Mouse (Mus musculus) erythroblast, embryonic 14.5 days (primary cell): Measurements from ENCODE around the gene Med1. TPM values are rescaled to one million over a fixed set of nuclear protein-coding genes. Genes with fewer than 3 reads are reported as not detected.

ENCODE experiments used
- H3K27me3 ChIP-seq: 2 replicates; pipeline ENCODE4 v1.6.1; 2012; ENCODE audit warnings: inconsistent platforms; ENCODE audit not compliant: control insufficient read depth
- H3K36me3 ChIP-seq: 2 replicates; pipeline ENCODE4 v1.6.1; 2012; ENCODE audit warnings: mild to moderate bottlenecking, inconsistent platforms; ENCODE audit not compliant: control insufficient read depth
- H3K4me1 ChIP-seq: 2 replicates; pipeline ENCODE4 v1.6.1; 2012; ENCODE audit warnings: inconsistent platforms; ENCODE audit not compliant: control insufficient read depth
- H3K4me3 ChIP-seq: replicated peaks from 2 replicates; pipeline ENCODE3; 2012; ENCODE audit warnings: moderate library complexity, mild to moderate bottlenecking, inconsistent platforms
- H3K9me3 ChIP-seq: 2 replicates; pipeline ENCODE4 v1.6.1; 2012; ENCODE audit warnings: low read length, inconsistent platforms, mixed read lengths; ENCODE audit not compliant: control insufficient read depth
- GATA1 ChIP-seq: IDR thresholded peaks from 2 replicates; pipeline ENCODE4 v1.6.1; 2012; ENCODE audit warnings: low read length, inconsistent platforms, mixed read lengths
- TAL1 ChIP-seq: IDR thresholded peaks from 3 replicates; pipeline ENCODE4 v1.6.1; 2012; ENCODE audit warnings: low read length, inconsistent platforms, mixed read lengths
- polyA plus RNA-seq: library from polyadenylated mRNA; stranded (reverse); fragments of >175 nt; gene quantifications from 2 replicates; pipeline ENCODE4 v1.2.3, GENCODE M21; 2012

Gene Med1
- polyA plus RNA-seq, 1 experiment, result 1.0 TPM

- no peak for TF ChIP-seq GATA1
- TF ChIP-seq TAL1, result no peak
- Histone ChIP-seq H3K4me1 (no peaks in the 10 kb centered on the region), H3K36me3 (peaks cover 19% of the 10 kb centered on the region), H3K9me3 (no peaks in the 10 kb centered on the region), H3K27me3 (no peaks in the 10 kb centered on the region), H3K4me3 (no peak overlapping the region)
Observed at GRCm38 (mm10) chr11:98123424-98123823, 69.7 kb downstream of the Med1 start.

GRCm38 (mm10) chr11:98114363-98114762 is 78.7 kb downstream of the Med1 start:
- Histone ChIP-seq H3K9me3 (no peaks in the 10 kb centered on the region), H3K4me3 (no peak overlapping the region), H3K4me1 (no peaks in the 10 kb centered on the region), H3K36me3 (peaks cover 48% of the 10 kb centered on the region), H3K27me3 (no peaks in the 10 kb centered on the region)
- TF ChIP-seq GATA1 (no peak), TAL1 (no peak)

DNA sequence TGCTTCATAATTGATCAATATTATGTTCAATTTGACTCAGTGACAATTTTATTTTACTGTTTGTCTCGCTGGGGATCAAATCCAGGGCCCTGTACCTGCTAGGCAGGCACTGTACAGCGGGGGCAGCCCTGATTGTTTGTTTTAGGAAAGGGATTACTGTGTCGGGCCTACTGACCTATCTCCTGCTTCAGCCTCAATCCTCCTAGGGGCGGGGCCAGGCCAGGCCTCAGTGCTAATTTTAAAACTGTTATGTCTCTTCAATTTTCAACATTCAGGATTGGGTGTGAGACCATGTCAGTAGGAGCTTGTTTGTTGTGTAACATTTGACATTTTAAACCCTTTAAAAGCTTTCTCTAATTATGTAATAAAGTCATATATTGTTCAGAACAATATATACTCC is 79.6 kb downstream of the Med1 start:
- Histone ChIP-seq H3K36me3 (peaks cover 52% of the 10 kb centered on the region), H3K9me3 (no peaks in the 10 kb centered on the region), H3K4me1 (no peaks in the 10 kb centered on the region), H3K27me3 (no peaks in the 10 kb centered on the region), H3K4me3 (no peak overlapping the region)
- no peak for TF ChIP-seq TAL1
- TF ChIP-seq GATA1, result no peak

- H3K36me3 ChIP-seq, result peaks cover 71% of the 10 kb centered on the region
Observed at GRCm38 (mm10) chr11:98109706-98110105, 83.4 kb downstream of the Med1 start.

More at GRCm38 (mm10) chr11:98109706-98110105, 83.4 kb downstream of the Med1 start:
- H3K9me3 ChIP-seq, result no peaks in the 10 kb centered on the region
- no peaks in the 10 kb centered on the region for H3K4me1 ChIP-seq
- no peaks in the 10 kb centered on the region for H3K27me3 ChIP-seq
- TF ChIP-seq TAL1 (no peak), GATA1 (no peak)
- no peak overlapping the region for H3K4me3 ChIP-seq

Other genes starting within 250 kb of the Med1 start
- 0.02 TPM in 2 replicates for gene Plxdc1, start 206.8 kb downstream of the Med1 start, polyA plus RNA-seq
- gene Arl5c, start 197.1 kb downstream of the Med1 start, polyA plus RNA-seq, result not detected in 2 replicates
- 0.03 TPM in 1 of 2 replicates, not detected in the other for gene Cacnb1, start 170.3 kb downstream of the Med1 start, polyA plus RNA-seq
- gene Rpl19, start 166.6 kb downstream of the Med1 start, polyA plus RNA-seq, result 204 and 241 TPM in 2 replicates
- gene Stac2, start 139.8 kb downstream of the Med1 start, polyA plus RNA-seq, result not detected in 2 replicates
- 0.25 and 0.28 TPM in 2 replicates for gene Fbxl20, start 42.9 kb downstream of the Med1 start, polyA plus RNA-seq
- 1.6 and 1.8 TPM in 2 replicates for gene Cdk12, start 9.8 kb upstream of the Med1 start, polyA plus RNA-seq
- not detected in 2 replicates for gene Neurod2, start 136.4 kb upstream of the Med1 start, polyA plus RNA-seq
- gene Ppp1r1b, start 155.1 kb upstream of the Med1 start, polyA plus RNA-seq, result 0.02 TPM in 1 of 2 replicates, not detected in the other
- gene Stard3, start 165.1 kb upstream of the Med1 start, polyA plus RNA-seq, result 1.2 and 1.7 TPM in 2 replicates
- gene Tcap, start 190.5 kb upstream of the Med1 start, polyA plus RNA-seq, result not detected in 2 replicates
- gene Pnmt, start 193.2 kb upstream of the Med1 start, polyA plus RNA-seq, result not detected in 2 replicates
- 0.91 and 1.1 TPM in 2 replicates for gene Pgap3, start 207.2 kb upstream of the Med1 start, polyA plus RNA-seq
- gene Erbb2, start 219.2 kb upstream of the Med1 start, polyA plus RNA-seq, result 0.01 TPM in 1 of 2 replicates, not detected in the other
- 3.1 and 4.4 TPM in 2 replicates for gene Mien1, start 245.7 kb upstream of the Med1 start, polyA plus RNA-seq